Mouse (Mus musculus): ENCODE measurements around the gene Lnp1. TPM values are rescaled to one million over a fixed set of nuclear protein-coding genes. Genes with fewer than 3 reads are reported as not detected.

The Lnp1 gene
- polyA plus RNA-seq, 1 experiment from 2014 or later = not detected

DNA sequence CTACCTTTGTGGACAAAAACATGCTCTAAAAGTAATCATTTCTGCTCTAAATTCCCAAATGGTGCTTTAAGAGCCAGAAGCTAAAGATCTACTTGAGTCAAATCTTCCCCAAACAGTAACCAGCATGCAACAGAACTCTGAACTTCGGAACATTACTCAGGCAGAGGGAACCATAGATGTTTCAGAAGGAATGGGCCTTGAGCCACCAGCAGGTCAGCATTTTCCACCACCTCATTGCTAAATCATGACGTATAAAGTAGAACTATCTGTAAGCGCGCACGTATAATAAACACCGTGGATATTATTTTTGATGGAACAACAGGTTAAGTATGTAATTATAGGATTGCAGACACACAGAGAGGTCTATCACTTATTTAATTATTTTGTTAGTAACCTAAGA is 43.0 kb downstream of the Lnp1 start:
- no peak overlapping the region for H3K27ac ChIP-seq
- no peaks in the 10 kb centered on the region for H3K9me3 ChIP-seq
- ATAC-seq = no peak
- H3K27me3 ChIP-seq = no peaks in the 10 kb centered on the region
- H3K9ac ChIP-seq (replicated peaks) = no peak overlapping the region
- H3K4me2 ChIP-seq (replicated peaks) = no peak overlapping the region
- no peak overlapping the region for H3K4me3 ChIP-seq (replicated peaks)
- 98% methylated on average over 6 of the region's 6 CpGs for WGBS
- peaks cover 10% of the 10 kb centered on the region for H3K4me1 ChIP-seq (replicated peaks)
- H3K36me3 ChIP-seq = no peaks in the 10 kb centered on the region

DNA sequence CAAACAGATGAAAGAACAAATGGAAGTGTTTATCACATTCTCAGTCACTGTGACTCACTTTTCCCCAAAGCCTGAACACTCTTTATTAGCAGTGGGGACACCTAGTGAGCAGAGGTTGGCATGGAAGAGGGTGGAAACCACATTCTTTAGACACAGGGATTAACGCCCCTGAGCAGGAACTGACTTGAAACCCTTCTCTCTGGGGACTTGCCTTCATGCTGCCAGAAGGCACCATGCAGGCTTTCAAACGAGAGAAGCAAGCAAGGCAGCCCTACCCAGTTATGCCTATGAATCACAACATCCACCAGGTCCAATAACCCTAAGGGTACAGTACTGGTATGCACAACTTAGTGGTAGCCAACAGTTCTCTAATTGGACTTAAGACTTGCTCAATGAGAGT is 54.5 kb downstream of the Lnp1 start:
- WGBS = 37% methylated on average over 2 of the region's 2 CpGs
- ATAC-seq = no peak
- Histone ChIP-seq H3K9ac (replicated peaks) (no peak overlapping the region), H3K27ac (no peak overlapping the region), H3K4me2 (replicated peaks) (no peak overlapping the region), H3K9me3 (no peaks in the 10 kb centered on the region), H3K4me3 (replicated peaks) (no peak overlapping the region), H3K27me3 (no peaks in the 10 kb centered on the region), H3K36me3 (no peaks in the 10 kb centered on the region), H3K4me1 (replicated peaks) (no peaks in the 10 kb centered on the region)

DNA sequence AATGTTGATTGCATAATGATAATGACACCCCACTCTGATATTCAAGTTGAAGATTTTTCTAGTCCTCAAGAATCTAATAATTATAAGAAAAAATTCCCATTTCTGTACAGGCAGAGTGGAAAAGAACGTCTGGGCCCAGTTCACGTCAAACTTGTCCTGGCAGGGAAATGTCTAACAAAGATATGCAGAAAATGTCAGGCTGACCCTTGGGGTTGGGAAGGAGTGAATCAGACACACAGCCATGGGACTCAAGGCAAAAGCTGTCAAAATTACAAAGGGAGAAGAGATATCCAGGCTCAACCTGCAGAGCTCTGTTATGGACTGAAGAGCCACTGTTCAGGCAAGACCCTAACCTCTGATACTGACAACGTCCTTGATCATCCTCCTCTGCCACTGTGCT is 57.4 kb downstream of the Lnp1 start:
- Histone ChIP-seq H3K27me3 (no peaks in the 10 kb centered on the region), H3K4me1 (replicated peaks) (no peaks in the 10 kb centered on the region), H3K9me3 (no peaks in the 10 kb centered on the region), H3K4me2 (replicated peaks) (no peak overlapping the region), H3K36me3 (no peaks in the 10 kb centered on the region), H3K4me3 (replicated peaks) (no peak overlapping the region), H3K27ac (no peak overlapping the region), H3K9ac (replicated peaks) (no peak overlapping the region)
- ATAC-seq = no peak
- WGBS = 83% methylated on average over 3 of the region's 3 CpGs

DNA sequence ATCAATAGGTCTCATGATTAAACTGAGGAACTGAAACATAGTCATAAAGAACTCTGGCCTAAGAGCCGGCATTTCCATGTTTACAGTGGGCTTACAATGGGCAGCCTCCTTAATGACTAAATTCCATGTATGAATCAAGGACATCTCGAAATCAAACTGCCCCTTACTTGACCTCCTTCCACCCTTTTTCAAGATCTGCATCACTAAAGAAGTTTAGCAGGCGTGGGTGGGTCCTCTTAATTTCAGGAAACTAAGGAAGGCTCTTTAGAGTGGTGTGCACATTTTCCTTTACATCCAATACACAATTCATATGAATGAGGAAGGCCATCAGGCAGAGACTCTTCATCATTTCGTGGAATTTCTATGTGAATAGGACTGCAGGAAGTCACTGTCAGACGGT is 59.5 kb downstream of the Lnp1 start:
- no peak overlapping the region for H3K4me2 ChIP-seq (replicated peaks)
- H3K36me3 ChIP-seq = no peaks in the 10 kb centered on the region
- no peak overlapping the region for H3K9ac ChIP-seq (replicated peaks)
- H3K4me3 ChIP-seq (replicated peaks) = no peak overlapping the region
- H3K27ac ChIP-seq = no peak overlapping the region
- WGBS = 82% methylated on average over 5 of the region's 5 CpGs
- no peak for ATAC-seq
- no peaks in the 10 kb centered on the region for H3K9me3 ChIP-seq
- no peaks in the 10 kb centered on the region for H3K27me3 ChIP-seq
- H3K4me1 ChIP-seq (replicated peaks) = no peaks in the 10 kb centered on the region

DNA sequence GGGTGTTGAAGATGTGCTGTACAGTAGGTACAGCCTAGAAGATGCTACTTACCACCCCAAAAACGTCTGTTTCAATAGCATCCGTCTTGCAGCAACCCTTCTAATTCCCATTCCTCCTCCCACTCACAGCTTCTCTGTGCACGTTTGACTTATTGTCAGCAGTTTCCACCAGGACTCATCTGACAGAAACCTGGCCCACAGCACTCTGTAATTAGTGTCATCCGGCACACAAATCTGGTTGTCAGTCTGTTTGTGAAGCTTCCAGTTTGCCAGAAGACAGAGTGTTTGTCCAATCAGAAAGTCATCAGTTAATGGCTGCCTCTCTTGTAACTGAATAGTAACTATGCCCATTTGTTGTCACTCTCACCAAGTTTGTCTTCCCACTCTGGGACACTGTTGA is 60.3 kb downstream of the Lnp1 start:
- WGBS = 84% methylated on average over 4 of the region's 4 CpGs
- Histone ChIP-seq H3K4me2 (replicated peaks) (no peak overlapping the region), H3K4me1 (replicated peaks) (no peaks in the 10 kb centered on the region), H3K9ac (replicated peaks) (no peak overlapping the region), H3K9me3 (no peaks in the 10 kb centered on the region), H3K27me3 (no peaks in the 10 kb centered on the region), H3K4me3 (replicated peaks) (no peak overlapping the region), H3K36me3 (no peaks in the 10 kb centered on the region), H3K27ac (no peak overlapping the region)
- no peak for ATAC-seq

Other genes with a start within 250 kb of the Lnp1 start
- 159 and 168 TPM in 2 replicates for gene Tfg, start 210.6 kb downstream of the Lnp1 start, polyA plus RNA-seq (2015; fragmentation: Nextera tagmentation; extraction: Ambion mirVana)
- not detected in 2 replicates for gene Adgrg7, start 132.2 kb downstream of the Lnp1 start, polyA plus RNA-seq (2015; fragmentation: Nextera tagmentation; extraction: Ambion mirVana)
- 3.7 and 4.7 TPM in 2 replicates for gene Tmem45a, start 41.9 kb downstream of the Lnp1 start, polyA plus RNA-seq (2015; fragmentation: Nextera tagmentation; extraction: Ambion mirVana)
- not detected in 2 replicates for gene Tmem45a2, start 143.3 kb upstream of the Lnp1 start, polyA plus RNA-seq (2015; fragmentation: Nextera tagmentation; extraction: Ambion mirVana)
- 52.4 and 54.4 TPM in 2 replicates for gene Tomm70a, start 193.6 kb upstream of the Lnp1 start, polyA plus RNA-seq (2015; fragmentation: Nextera tagmentation; extraction: Ambion mirVana)
- 41.3 and 41.6 TPM in 2 replicates for gene Nit2, start 239.3 kb upstream of the Lnp1 start, polyA plus RNA-seq (2015; fragmentation: Nextera tagmentation; extraction: Ambion mirVana)

All from midbrain, embryonic 13.5 days (tissue).